Mouse (Mus musculus) small intestine, adult 2 months (tissue): ENCODE results near the gene Aldh3b3. TPM values are rescaled to one million over a fixed set of nuclear protein-coding genes. Genes with fewer than 3 reads are reported as not detected.

Experiments
- H3K27ac ChIP-seq: fragments of 200-500 bp; 2 replicates; pipeline ENCODE4 v1.5.1; 2012; ENCODE audit warnings: low read depth, low read length, control low read depth, inconsistent platforms; ENCODE audit not compliant: insufficient read depth
- H3K27me3 ChIP-seq: fragments of 200-500 bp; 2 replicates; pipeline ENCODE4 v1.6.1; 2012; ENCODE audit warnings: mild to moderate bottlenecking, moderate library complexity, low read length, inconsistent platforms; ENCODE audit not compliant: control insufficient read depth, insufficient read depth
- H3K36me3 ChIP-seq: fragments of 200-500 bp; 2 replicates; pipeline ENCODE4 v1.6.1; 2012; ENCODE audit warnings: mild to moderate bottlenecking, low read length, control low read depth, inconsistent platforms; ENCODE audit not compliant: control insufficient read depth, insufficient read depth
- H3K4me1 ChIP-seq: fragments of 200-500 bp; 2 replicates; pipeline ENCODE4 v1.6.1; 2012; ENCODE audit warnings: low read length, inconsistent platforms, mixed read lengths; ENCODE audit not compliant: control insufficient read depth, insufficient read depth, insufficient read length
- H3K4me3 ChIP-seq: fragments of 200-500 bp; 2 replicates; pipeline ENCODE4 v1.5.1; 2012; ENCODE audit warnings: low read depth, mild to moderate bottlenecking, control low read depth, inconsistent platforms, low read length, moderate library complexity
- CTCF ChIP-seq: fragments of 200-500 bp; IDR thresholded peaks from 2 replicates; pipeline ENCODE4 v1.5.1; 2012; ENCODE audit warnings: low read depth, mild to moderate bottlenecking, control low read depth, inconsistent platforms, low read length, moderate library complexity, mixed read lengths; ENCODE audit not compliant: insufficient replicate concordance, insufficient read length; ENCODE audit errors: extremely low read depth
- POLR2A ChIP-seq: fragments of 200-500 bp; IDR thresholded peaks from 2 replicates; pipeline ENCODE4 v1.6.1; 2012; ENCODE audit warnings: low read depth, mild to moderate bottlenecking, control low read depth, inconsistent platforms, low read length, moderate library complexity
- WGBS: fragments of 180-500 bp; shearing (Covaris S2); methylation state at CpG from one replicate; pipeline ENCODE4 v1.1.7; 2018; 5-methylcytosine and 5-hydroxymethylcytosine counted together
- polyA plus RNA-seq: library from polyadenylated mRNA; depleted of rRNA; stranded (reverse); fragments of >200 nt; gene quantifications from 2 replicates; pipeline ENCODE4 v1.2.3, GENCODE M21; 2012

Gene Aldh3b3
- polyA plus RNA-seq, 1 experiment: not detected

GRCm38 (mm10) chr19:3990804-3991203, 32.4 kb downstream of the Aldh3b3 start:
- Histone ChIP-seq H3K4me3 (no peak overlapping the region), H3K4me1 (peaks cover 12% of the 10 kb centered on the region)
- WGBS: 67% methylated on average over 6 of the region's 6 CpGs

GRCm38 (mm10) chr19:3991562-3991961, 33.1 kb downstream of the Aldh3b3 start:
- H3K36me3 ChIP-seq: no peaks in the 10 kb centered on the region; the same call in 1 of the 2 replicates
- no peak overlapping the region for H3K27ac ChIP-seq
- H3K4me1 ChIP-seq: peaks cover 9% of the 10 kb centered on the region
- no peak overlapping the region for H3K4me3 ChIP-seq
- TF ChIP-seq POLR2A (no peak), CTCF (no peak)
- WGBS: 96% methylated on average over 3 of the region's 3 CpGs
- no peaks in the 10 kb centered on the region for H3K27me3 ChIP-seq

More at GRCm38 (mm10) chr19:3990804-3991203, 32.4 kb downstream of the Aldh3b3 start:
- H3K27me3 ChIP-seq: no peaks in the 10 kb centered on the region
- no peak overlapping the region for H3K27ac ChIP-seq
- H3K36me3 ChIP-seq: no peaks in the 10 kb centered on the region; the same call in 1 of the 2 replicates
- TF ChIP-seq POLR2A (no peak), CTCF (no peak)

- TF ChIP-seq CTCF (no peak), POLR2A (no peak)
- no peaks in the 10 kb centered on the region; the same call in 1 of the 2 replicates for H3K36me3 ChIP-seq
- H3K4me1 ChIP-seq: peaks cover 7% of the 10 kb centered on the region
- H3K27ac ChIP-seq: no peak overlapping the region
- no peaks in the 10 kb centered on the region for H3K27me3 ChIP-seq
- no peak overlapping the region for H3K4me3 ChIP-seq
- WGBS: 91% methylated on average over 3 of the region's 3 CpGs
Measured at GRCm38 (mm10) chr19:3991966-3992365, 33.5 kb downstream of the Aldh3b3 start.

- 77% methylated on average over 5 of the region's 5 CpGs for WGBS
- peaks cover 9% of the 10 kb centered on the region for H3K4me1 ChIP-seq
- no peak within 1 kb of the TSS for H3K27ac ChIP-seq
- H3K4me3 ChIP-seq: no peak within 1 kb of the TSS
- no peaks in the 10 kb centered on the region; the same call in 1 of the 2 replicates for H3K36me3 ChIP-seq
- no peak for TF ChIP-seq CTCF
- TF ChIP-seq POLR2A: no peak
- no peaks in the 10 kb centered on the region for H3K27me3 ChIP-seq
Measured at GRCm38 (mm10) chr19:3992416-3992815, 34.0 kb downstream of the Aldh3b3 start, which contains the start of gene Tbx10. Tbx10 (plus strand) TSS chr19:3992752.

GRCm38 (mm10) chr19:3994932-3995331, 36.5 kb downstream of the Aldh3b3 start:
- Histone ChIP-seq H3K27me3 (no peaks in the 10 kb centered on the region), H3K36me3 (no peaks in the 10 kb centered on the region), H3K27ac (no peak overlapping the region), H3K4me1 (peaks cover 20% of the 10 kb centered on the region), H3K4me3 (no peak overlapping the region)
- no peak for TF ChIP-seq CTCF
- 75% methylated on average over 6 of the region's 6 CpGs for WGBS

- no peak for TF ChIP-seq POLR2A
- no peak for TF ChIP-seq CTCF
- H3K4me3 ChIP-seq: no peak overlapping the region
- peaks cover 20% of the 10 kb centered on the region for H3K4me1 ChIP-seq
- whole genome bisulfite sequencing: 87% methylated on average over 3 of the region's 3 CpGs
- H3K27me3 ChIP-seq: no peaks in the 10 kb centered on the region
- H3K36me3 ChIP-seq: no peaks in the 10 kb centered on the region
- no peak overlapping the region for H3K27ac ChIP-seq
Measured at GRCm38 (mm10) chr19:3995505-3995904, 37.1 kb downstream of the Aldh3b3 start.

- no peak overlapping the region for H3K27ac ChIP-seq
- no peak overlapping the region for H3K4me3 ChIP-seq
- WGBS: 76% methylated on average over 7 of the region's 7 CpGs
- TF ChIP-seq CTCF: no peak
- no peak for TF ChIP-seq POLR2A
- H3K27me3 ChIP-seq: no peaks in the 10 kb centered on the region
- no peaks in the 10 kb centered on the region for H3K36me3 ChIP-seq
- peaks cover 23% of the 10 kb centered on the region for H3K4me1 ChIP-seq
Measured at GRCm38 (mm10) chr19:3996106-3996505, 37.7 kb downstream of the Aldh3b3 start.

- peaks cover 27% of the 10 kb centered on the region for H3K4me1 ChIP-seq
- TF ChIP-seq CTCF (no peak), POLR2A (no peak)
- 55% methylated on average over 8 of the region's 8 CpGs for WGBS
- H3K27ac ChIP-seq: peak overlapping the region; percentile 29; the same call in 1 of the 2 replicates
- no peak overlapping the region for H3K4me3 ChIP-seq
- H3K27me3 ChIP-seq: no peaks in the 10 kb centered on the region
- H3K36me3 ChIP-seq: no peaks in the 10 kb centered on the region
Measured at GRCm38 (mm10) chr19:3996747-3997146, 38.3 kb downstream of the Aldh3b3 start.
